Mouse (Mus musculus) neural tube, embryonic 13.5 days (tissue): ENCODE measurements around the gene H2afx. TPM values are rescaled to one million over a fixed set of nuclear protein-coding genes. Genes with fewer than 3 reads are reported as not detected.
A peak's percentile ranks its signal among the peaks of the same experiment; 100 is the strongest.
"Not testable (repeated sequence)": the region's sequence is repeated elsewhere in the genome, so short reads cannot be mapped to it uniquely, and the experiment has no call there.

Source experiments
- ATAC-seq: fragments of 200-750 bp; cut with Nextera tagmentation; 2 replicates; pipeline ENCODE4 v1.8.0; 2017; ENCODE audit warnings: low read depth, mild to moderate bottlenecking, moderate TSS enrichment, moderate library complexity
- H3K27ac ChIP-seq: fragments of 300-500 bp; sonication (generic); replicated peaks from 2 replicates; pipeline ENCODE4 v1.5.1; 2015; ENCODE audit warnings: moderate library complexity, mild to moderate bottlenecking, inconsistent platforms
- H3K27me3 ChIP-seq: fragments of 300-500 bp; sonication (generic); 2 replicates; pipeline ENCODE4 v1.6.1; 2015; ENCODE audit warnings: mild to moderate bottlenecking, inconsistent platforms
- H3K36me3 ChIP-seq: fragments of 300-500 bp; sonication (generic); 2 replicates; pipeline ENCODE4 v1.6.1; 2015; ENCODE audit warnings: mild to moderate bottlenecking, inconsistent platforms
- H3K4me1 ChIP-seq: fragments of 300-500 bp; sonication (generic); replicated peaks from 2 replicates; pipeline ENCODE4 v1.6.1; 2015; ENCODE audit warnings: inconsistent platforms
- H3K4me2 ChIP-seq: fragments of 300-500 bp; sonication (generic); 2 replicates; pipeline ENCODE4 v1.6.1; 2015; ENCODE audit warnings: inconsistent platforms, mild to moderate bottlenecking, moderate library complexity
- H3K4me3 ChIP-seq: fragments of 300-500 bp; sonication (generic); 2 replicates; pipeline ENCODE4 v1.5.1; 2015; ENCODE audit warnings: mild to moderate bottlenecking, inconsistent platforms
- H3K9ac ChIP-seq: fragments of 300-500 bp; sonication (generic); 2 replicates; pipeline ENCODE4 v1.6.1; 2015; ENCODE audit warnings: moderate library complexity, mild to moderate bottlenecking, inconsistent platforms
- H3K9me3 ChIP-seq: fragments of 300-500 bp; sonication (generic); 2 replicates; pipeline ENCODE4 v1.6.1; 2016; ENCODE audit warnings: inconsistent platforms
- WGBS: fragments of 180-500 bp; shearing (Covaris S2); methylation state at CpG from one replicate; pipeline ENCODE4 v1.1.7; 2015; 5-methylcytosine and 5-hydroxymethylcytosine counted together
- polyA plus RNA-seq: library from polyadenylated mRNA; unstranded; fragments of >200 nt; fragmentation: Nextera tagmentation; extraction: Ambion mirVana; gene quantifications from 2 replicates; pipeline ENCODE4 v1.2.1, GENCODE M21; 2015

H2afx gene
- polyA plus RNA-seq, 1 experiment from 2014 or later, result 131 TPM

- peaks cover 63% of the 10 kb centered on the region for H3K36me3 ChIP-seq
- 94% methylated on average over 13 of the region's 13 CpGs for WGBS
- no peak overlapping the region for H3K27ac ChIP-seq
- H3K9ac ChIP-seq, result no peak overlapping the region
- no peak overlapping the region for H3K4me2 ChIP-seq
- ATAC-seq, result no peak
- H3K27me3 ChIP-seq, result no peaks in the 10 kb centered on the region
- no peak overlapping the region for H3K4me3 ChIP-seq
- H3K4me1 ChIP-seq, result peaks cover 30% of the 10 kb centered on the region
- no peaks in the 10 kb centered on the region for H3K9me3 ChIP-seq
Observed at GRCm38 (mm10) chr9:44332918-44333638, 1.4 kb upstream of the H2afx start.

DNA sequence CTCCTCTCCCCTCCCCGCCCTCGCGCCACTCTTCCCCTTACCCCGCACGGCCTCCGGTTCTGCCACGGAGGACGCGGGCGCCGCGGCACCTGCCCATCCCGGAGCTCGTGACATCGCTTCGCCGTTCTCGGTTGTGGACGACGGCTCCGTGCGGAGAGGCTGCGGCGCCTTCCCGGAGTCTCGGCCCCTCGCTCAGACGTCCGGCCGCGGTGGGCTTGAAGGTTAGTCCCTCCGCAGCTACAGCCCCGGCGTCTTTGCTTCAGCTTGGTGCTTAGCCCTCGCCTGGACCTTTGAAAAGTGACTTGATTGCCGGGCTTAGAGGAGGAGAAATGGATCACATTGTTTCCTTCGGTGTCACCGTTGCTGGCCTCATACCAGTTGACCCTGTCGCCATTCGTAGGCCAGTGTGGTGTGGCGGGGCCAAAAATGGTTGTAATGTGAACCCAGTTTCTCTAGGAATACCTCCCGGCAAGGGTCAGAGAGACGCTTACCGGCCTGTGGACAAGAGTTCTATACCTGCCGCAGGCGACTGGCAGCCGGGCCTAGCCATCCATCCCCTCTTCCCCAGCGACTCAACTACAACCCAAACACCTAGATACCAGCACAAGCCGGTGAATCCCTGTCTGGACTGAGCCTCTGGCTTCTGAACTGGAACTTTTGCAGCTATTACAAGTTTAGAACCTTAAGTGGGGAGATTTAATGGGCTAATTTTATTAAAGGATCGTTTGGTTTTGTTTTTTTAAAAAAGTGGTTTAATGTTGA lies 1.0 kb downstream of the H2afx start:
- peak overlapping the region; percentile 72 for H3K4me2 ChIP-seq
- H3K27ac ChIP-seq, result peak overlapping the region; percentile 95
- peak overlapping the region; percentile 93 for H3K4me3 ChIP-seq
- H3K4me1 ChIP-seq, result peaks cover 27% of the 10 kb centered on the region
- H3K9ac ChIP-seq, result peak overlapping the region; percentile 91
- ATAC-seq, result peak; percentile 51; the same call in 1 of the 2 replicates
- under 1% methylated on average over 50 of the region's 50 CpGs for WGBS
- peaks cover 53% of the 10 kb centered on the region for H3K36me3 ChIP-seq
- no peaks in the 10 kb centered on the region for H3K9me3 ChIP-seq
- H3K27me3 ChIP-seq, result no peaks in the 10 kb centered on the region

GRCm38 (mm10) chr9:44336093-44336406 lies 1.6 kb downstream of the H2afx start:
- Histone ChIP-seq H3K27ac (peak overlapping the region; percentile 95), H3K4me2 (peak overlapping the region; percentile 72), H3K9ac (peak overlapping the region; percentile 91), H3K4me3 (peak overlapping the region; percentile 93), H3K36me3 (peaks cover 53% of the 10 kb centered on the region), H3K27me3 (no peaks in the 10 kb centered on the region), H3K4me1 (peaks cover 27% of the 10 kb centered on the region), H3K9me3 (no peaks in the 10 kb centered on the region)
- no peak for ATAC-seq
- 2% methylated on average over 5 of the region's 5 CpGs for WGBS

GRCm38 (mm10) chr9:44336513-44336912 lies 2.0 kb downstream of the H2afx start:
- peaks cover 27% of the 10 kb centered on the region for H3K4me1 ChIP-seq
- H3K9me3 ChIP-seq, H3K27me3 ChIP-seq, H3K27ac ChIP-seq, ATAC-seq: not testable (repeated sequence)
- H3K36me3 ChIP-seq, result peaks cover 54% of the 10 kb centered on the region
- H3K4me2 ChIP-seq, result peak overlapping the region; percentile 72
- 33% methylated on average over 4 of the region's 4 CpGs for WGBS
- H3K9ac ChIP-seq, result peak overlapping the region; percentile 55
- peak overlapping the region; percentile 93 for H3K4me3 ChIP-seq

- no peaks in the 10 kb centered on the region for H3K9me3 ChIP-seq
- 73% methylated on average over 3 of the region's 3 CpGs for WGBS
- peak overlapping the region; percentile 93 for H3K4me3 ChIP-seq
- H3K27ac ChIP-seq, result no peak overlapping the region
- H3K4me2 ChIP-seq, result peak overlapping the region; percentile 72
- H3K27me3 ChIP-seq, result no peaks in the 10 kb centered on the region
- H3K36me3 ChIP-seq, result peaks cover 50% of the 10 kb centered on the region
- H3K9ac ChIP-seq, result peak overlapping the region; percentile 55
- peaks cover 27% of the 10 kb centered on the region for H3K4me1 ChIP-seq
- no peak for ATAC-seq
Observed at GRCm38 (mm10) chr9:44336964-44337363, 2.5 kb downstream of the H2afx start.

DNA sequence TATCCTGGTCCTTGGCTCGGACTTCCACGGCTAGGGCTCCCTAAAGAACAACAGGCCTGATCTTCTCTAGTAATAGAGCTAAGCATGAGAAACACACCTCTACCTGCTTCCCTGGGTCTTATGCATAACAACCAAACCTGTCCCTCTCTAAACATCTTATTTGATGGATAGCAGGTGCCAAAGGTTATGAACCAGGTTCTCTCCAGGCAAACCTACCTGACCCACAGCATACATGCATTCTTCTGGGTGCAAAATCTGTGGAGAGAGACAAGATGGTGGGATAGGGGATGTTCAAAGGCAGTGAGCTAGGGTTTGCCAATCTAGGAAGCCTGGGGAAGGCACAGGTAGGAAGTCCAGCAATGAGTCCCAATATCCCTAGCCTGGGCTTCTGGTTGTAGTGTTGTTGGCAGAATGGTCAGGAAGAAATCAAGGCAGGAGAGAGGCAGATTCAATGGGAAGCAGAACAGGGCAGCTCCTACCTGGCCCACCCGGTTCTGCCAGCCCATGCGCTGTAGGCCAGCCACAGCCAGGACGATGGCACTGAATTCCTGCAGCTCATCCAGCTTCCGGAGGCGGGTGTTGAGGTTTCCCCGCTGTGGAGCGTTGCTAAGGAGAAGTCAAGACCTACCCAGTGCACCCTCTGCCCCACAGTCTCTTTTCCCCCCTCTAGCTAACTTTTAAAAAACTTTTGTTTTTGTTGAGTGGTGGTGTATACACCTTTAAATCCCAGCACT lies 3.1 kb downstream of the H2afx start:
- no peaks in the 10 kb centered on the region for H3K27me3 ChIP-seq
- no peaks in the 10 kb centered on the region for H3K9me3 ChIP-seq
- H3K27ac ChIP-seq, result no peak overlapping the region
- WGBS, result 61% methylated on average over 9 of the region's 9 CpGs
- H3K4me3 ChIP-seq, result peak overlapping the region; percentile 93
- peak overlapping the region; percentile 72 for H3K4me2 ChIP-seq
- ATAC-seq, result no peak
- H3K9ac ChIP-seq, result peak overlapping the region; percentile 1; the same call in 1 of the 2 replicates
- H3K4me1 ChIP-seq, result peaks cover 29% of the 10 kb centered on the region
- H3K36me3 ChIP-seq, result peaks cover 45% of the 10 kb centered on the region

- H3K36me3 ChIP-seq, result peaks cover 36% of the 10 kb centered on the region
- no peaks in the 10 kb centered on the region for H3K9me3 ChIP-seq
- H3K27me3 ChIP-seq, result no peaks in the 10 kb centered on the region
- H3K9ac ChIP-seq, result no peak overlapping the region
- H3K4me3 ChIP-seq, result no peak overlapping the region
- 81% methylated on average over 5 of the region's 5 CpGs for WGBS
- ATAC-seq, result no peak
- no peak overlapping the region for H3K27ac ChIP-seq
- peaks cover 38% of the 10 kb centered on the region for H3K4me1 ChIP-seq
- no peak overlapping the region for H3K4me2 ChIP-seq
Observed at GRCm38 (mm10) chr9:44338574-44338973, 4.1 kb downstream of the H2afx start.

GRCm38 (mm10) chr9:44341487-44341886 lies 7.0 kb downstream of the H2afx start:
- no peaks in the 10 kb centered on the region for H3K9me3 ChIP-seq
- no peak for ATAC-seq
- peaks cover 32% of the 10 kb centered on the region for H3K4me1 ChIP-seq
- no peaks in the 10 kb centered on the region for H3K27me3 ChIP-seq
- 89% methylated on average over 5 of the region's 5 CpGs for WGBS
- no peak overlapping the region for H3K27ac ChIP-seq
- H3K4me2 ChIP-seq, result no peak overlapping the region
- peak overlapping the region; percentile 26 for H3K9ac ChIP-seq
- H3K4me3 ChIP-seq, result no peak overlapping the region
- peaks cover 40% of the 10 kb centered on the region for H3K36me3 ChIP-seq

GRCm38 (mm10) chr9:44342173-44342572 lies 7.7 kb downstream of the H2afx start:
- WGBS, result 94% methylated on average over 3 of the region's 3 CpGs
- H3K36me3 ChIP-seq, result peaks cover 46% of the 10 kb centered on the region
- no peak for ATAC-seq
- peak overlapping the region; percentile 77; the same call in 1 of the 2 replicates for H3K4me2 ChIP-seq
- no peaks in the 10 kb centered on the region for H3K9me3 ChIP-seq
- H3K27ac ChIP-seq, result no peak overlapping the region
- H3K9ac ChIP-seq, result 0 out of 2 replicates have a peak overlapping the region, but pooled peaks have one; percentile 26
- H3K4me3 ChIP-seq, result no peak overlapping the region
- H3K27me3 ChIP-seq, result no peaks in the 10 kb centered on the region
- H3K4me1 ChIP-seq, result peaks cover 25% of the 10 kb centered on the region

GRCm38 (mm10) chr9:44342605-44343004 lies 8.1 kb downstream of the H2afx start:
- 100% methylated on average over 1 of the region's 1 CpGs for WGBS

GRCm38 (mm10) chr9:44343290-44343689 lies 8.8 kb downstream of the H2afx start:
- H3K4me1 ChIP-seq, result peaks cover 16% of the 10 kb centered on the region
- H3K4me2 ChIP-seq, result peak overlapping the region; percentile 77
- peak overlapping the region; percentile 83 for H3K9ac ChIP-seq
- no peaks in the 10 kb centered on the region for H3K27me3 ChIP-seq
- peak overlapping the region; percentile 98 for H3K27ac ChIP-seq
- H3K4me3 ChIP-seq, result peak overlapping the region; percentile 79
- WGBS, result 15% methylated on average over 6 of the region's 6 CpGs
- peak; percentile 17; the same call in 1 of the 2 replicates for ATAC-seq
- no peaks in the 10 kb centered on the region for H3K9me3 ChIP-seq
- peaks cover 50% of the 10 kb centered on the region for H3K36me3 ChIP-seq

More at GRCm38 (mm10) chr9:44342605-44343004, 8.1 kb downstream of the H2afx start:
- Histone ChIP-seq H3K4me2 (peak overlapping the region; percentile 77), H3K9me3 (no peaks in the 10 kb centered on the region), H3K27ac (no peak overlapping the region), H3K4me1 (peaks cover 21% of the 10 kb centered on the region), H3K36me3 (peaks cover 47% of the 10 kb centered on the region), H3K27me3 (no peaks in the 10 kb centered on the region), H3K4me3 (0 out of 2 replicates have a peak overlapping the region, but pooled peaks have one; percentile 79), H3K9ac (peak overlapping the region; percentile 83; the same call in 1 of the 2 replicates)
- ATAC-seq, result no peak
